Mouse (Mus musculus): ENCODE measurements at regions not wholly inside any gene's neighbourhood (a gene's known extent, or its start where the extent isn't known, plus 50 kb on each side); places are given as distances from the start of the nearest gene placed in this dataset.

- no peak for DNase-seq
Observed at GRCm38 (mm10) chr15:65733326-65733725, 718.6 kb upstream of the Gm21961 start.

- no peak for DNase-seq
Observed at GRCm38 (mm10) chr15:65731308-65731707, 716.6 kb upstream of the Gm21961 start.

GRCm38 (mm10) chr15:65727061-65727460 is 712.4 kb upstream of the Gm21961 start:
- peak in 1 of 2 experiments; percentile 3 for DNase-seq

- DNase-seq: no peak
Observed at GRCm38 (mm10) chr15:65726271-65726670, 711.6 kb upstream of the Gm21961 start.

- DNase-seq: no peak
Observed at GRCm38 (mm10) chr15:65703559-65703958, 688.9 kb upstream of the Gm21961 start.

GRCm38 (mm10) chr15:65701510-65701909 is 686.8 kb upstream of the Gm21961 start:
- DNase-seq: no peak

- DNase-seq: no peak
Observed at GRCm38 (mm10) chr15:65698596-65698995, 683.9 kb upstream of the Gm21961 start.
